In genomic region chr19:16133721-16134570, GRCm38 (mm10) we compare ENCODE assay signal across 7 mouse cellular contexts. TPM values are rescaled to one million over a fixed set of nuclear protein-coding genes. Genes with fewer than 3 reads are reported as not detected.
DNase-seq lines count a peak whose midpoint lies in the region; ATAC-seq lines count a peak whose summit lies in the region.

No protein-coding gene starts in this region.

- no peaks in the 10 kb centered on the region for H3K4me1 ChIP-seq in forebrain, embryonic 11.5 days (replicated peaks; ENCODE audit: control insufficient read depth, insufficient read depth, low read length)
- H3K4me1 ChIP-seq in midbrain, embryonic 11.5 days (ENCODE audit: control insufficient read depth, insufficient read depth, low read length) = peaks cover 18% of the 10 kb centered on the region

- ATAC-seq in forebrain, embryonic 11.5 days (replicated peaks; ENCODE audit: low FRiP score) = peak; percentile 50
- ATAC-seq in midbrain, embryonic 11.5 days (ENCODE audit: low FRiP score) = peak; percentile 31

- H3K9me3 ChIP-seq in forebrain, embryonic 11.5 days (ENCODE audit: control insufficient read depth, low read length) = no peaks in the 10 kb centered on the region
- no peaks in the 10 kb centered on the region for H3K9me3 ChIP-seq in midbrain, embryonic 11.5 days (ENCODE audit: control insufficient read depth, low read length)

- no peaks in the 10 kb centered on the region for H3K27me3 ChIP-seq in forebrain, embryonic 11.5 days (ENCODE audit: control insufficient read depth, insufficient read depth, low read length)
- H3K27me3 ChIP-seq in midbrain, embryonic 11.5 days (ENCODE audit: control insufficient read depth, insufficient read depth, low read length) = no peaks in the 10 kb centered on the region

- H3K4me2 ChIP-seq in forebrain, embryonic 11.5 days (ENCODE audit: low read depth, low read length, severe bottlenecking) = peak overlapping the region; percentile 67
- H3K4me2 ChIP-seq in midbrain, embryonic 11.5 days = peak overlapping the region; percentile 70

- no peaks in the 10 kb centered on the region for H3K36me3 ChIP-seq in forebrain, embryonic 11.5 days (ENCODE audit: control insufficient read depth, insufficient read depth, low read length)
- no peaks in the 10 kb centered on the region for H3K36me3 ChIP-seq in midbrain, embryonic 11.5 days (ENCODE audit: control insufficient read depth, insufficient read depth, low read length)

- H3K27ac ChIP-seq in forebrain, embryonic 11.5 days (ENCODE audit: low read depth, low read length) = peak overlapping the region; percentile 97
- peak overlapping the region; percentile 98 for H3K27ac ChIP-seq in midbrain, embryonic 11.5 days (ENCODE audit: low read depth, low read length)

- peak; percentile 3 to 11 for DNase-seq in spleen, postnatal 36 days (ENCODE audit: low spot score in 2 of 2)
- DNase-seq in spleen, postnatal 4 days (ENCODE audit: low spot score in 2 of 2) = no peak
- no peak for DNase-seq in forebrain, embryonic 11.5 days (ENCODE audit: low spot score)
- peak; percentile 42 for DNase-seq in kidney, adult 9 months
- no peak for DNase-seq in midbrain, embryonic 11.5 days (ENCODE audit: low spot score, missing footprints)
- DNase-seq in urinary bladder, adult 2 months (ENCODE audit: low spot score) = no peak
- DNase-seq in layer of hippocampus, adult 11-12 months (ENCODE audit: low spot score) = no peak

- peak overlapping the region; percentile 97 for H3K9ac ChIP-seq in forebrain, embryonic 11.5 days (ENCODE audit: low read length)
- peak overlapping the region; percentile 99 for H3K9ac ChIP-seq in midbrain, embryonic 11.5 days (ENCODE audit: low read length)

- peak overlapping the region; percentile 96 for H3K4me3 ChIP-seq in forebrain, embryonic 11.5 days (ENCODE audit: low read depth, low read length)
- H3K4me3 ChIP-seq in midbrain, embryonic 11.5 days (ENCODE audit: low read depth, low read length) = peak overlapping the region; percentile 94

- 14% methylated on average over 25 of the region's 25 CpGs for WGBS in forebrain, embryonic 11.5 days
- WGBS in midbrain, embryonic 11.5 days = 14% methylated on average over 25 of the region's 25 CpGs

RNA-seq across cellular contexts. Expression of gene Gnaq, which starts 1.3 kb away (rescaled TPM):
- 19.7 and 21.4 TPM in 2 replicates for polyA plus RNA-seq in forebrain, embryonic 11.5 days (2014; fragmentation: Nextera tagmentation; extraction: Ambion mirVana)
- 22.6 and 24.0 TPM in 2 replicates for polyA plus RNA-seq in midbrain, embryonic 11.5 days (2014; fragmentation: Nextera tagmentation; extraction: Ambion mirVana)
- 30.2 and 43.8 TPM in 2 replicates for polyA plus RNA-seq in urinary bladder, adult 2 months (2012; rRNA removed)

Comparison
In these comparisons a context has a peak if more than half of its experiments do, and no peak if none do; other contexts are left out.
1. DNase-seq: peak in spleen, postnatal 36 days (2 of 2) and kidney, adult 9 months (single experiment); none in spleen, postnatal 4 days (0 of 2), forebrain, embryonic 11.5 days (single experiment), midbrain, embryonic 11.5 days (single experiment), urinary bladder, adult 2 months (single experiment) and layer of hippocampus, adult 11-12 months (single experiment).